Mouse (Mus musculus) heart, adult 2 months (tissue): ENCODE data around the gene Rpl18a. TPM values are rescaled to one million over a fixed set of nuclear protein-coding genes. Genes with fewer than 3 reads are reported as not detected.

Source experiments
- DNase-seq, 2 experiments: peaks; one replicate each; pipeline ENCODE4 v3.0.0; 2021
- H3K27ac ChIP-seq: fragments of 200-600 bp; 2 replicates; pipeline ENCODE4 v1.8.1; 2022
- H3K27me3 ChIP-seq: fragments of 200-500 bp; 2 replicates; pipeline ENCODE4 v1.6.1; 2012; ENCODE audit warnings: mild to moderate bottlenecking, low read length, inconsistent platforms, mixed read lengths; ENCODE audit not compliant: control insufficient read depth, insufficient read depth
- H3K36me3 ChIP-seq: fragments of 200-500 bp; 2 replicates; pipeline ENCODE4 v1.6.1; 2012; ENCODE audit warnings: low read length, inconsistent platforms; ENCODE audit not compliant: control insufficient read depth, insufficient read depth
- H3K4me1 ChIP-seq: fragments of 200-500 bp; 2 replicates; pipeline ENCODE4 v1.6.1; 2011; ENCODE audit warnings: low read length; ENCODE audit not compliant: control insufficient read depth, insufficient read depth
- H3K4me3 ChIP-seq: fragments of 200-600 bp; 2 replicates; pipeline ENCODE4 v1.8.1; 2022
- H3K79me2 ChIP-seq: fragments of 200-500 bp; replicated peaks from 2 replicates; pipeline ENCODE4 v1.6.1; 2012; ENCODE audit warnings: mild to moderate bottlenecking, inconsistent platforms, low read length, moderate library complexity, mixed read lengths; ENCODE audit not compliant: control insufficient read depth, insufficient read depth
- H3K9ac ChIP-seq: fragments of 200-500 bp; 2 replicates; pipeline ENCODE4 v1.6.1; 2012; ENCODE audit warnings: low read depth, mild to moderate bottlenecking, control low read depth, inconsistent platforms, low read length, mixed read lengths
- CTCF ChIP-seq: fragments of 200-600 bp; IDR thresholded peaks from 2 replicates; pipeline ENCODE4 v1.8.1; 2022; ENCODE audit warnings: antibody characterized with exemption, mild to moderate bottlenecking, moderate library complexity
- EP300 ChIP-seq: fragments of 200-500 bp; IDR thresholded peaks from 2 replicates; pipeline ENCODE4 v1.6.1; 2011; ENCODE audit warnings: low read depth, low read length, control low read depth; ENCODE audit not compliant: insufficient read depth
- POLR2A ChIP-seq: fragments of 200-500 bp; IDR thresholded peaks from 2 replicates; pipeline ENCODE4 v1.6.1; 2011; ENCODE audit warnings: mild to moderate bottlenecking, low read depth, low read length, control low read depth; ENCODE audit not compliant: insufficient read depth
- WGBS: fragments of 180-500 bp; shearing (Covaris S2); methylation state at CpG from one replicate; pipeline ENCODE4 v1.1.7; 2018; 5-methylcytosine and 5-hydroxymethylcytosine counted together
- intact Hi-C: fragments of 180-260 bp; cut with DNase I; formaldehyde crosslinking; loops from one replicate; pipeline ENCODE4 v1.15.1; 2025
- polyA plus RNA-seq: library from polyadenylated mRNA; depleted of rRNA; stranded (reverse); fragments of >200 nt; gene quantifications from 2 replicates; pipeline ENCODE4 v1.2.3, GENCODE M21; 2012
- total RNA-seq, 2 experiments: library from RNA; stranded (reverse); gene quantifications; 2 replicates each; pipeline ENCODE4 v1.2.3; 2021

Gene Rpl18a
- total and polyA plus RNA-seq, 3 experiments: 909 to 2,387 (median 1,075) TPM

DNA sequence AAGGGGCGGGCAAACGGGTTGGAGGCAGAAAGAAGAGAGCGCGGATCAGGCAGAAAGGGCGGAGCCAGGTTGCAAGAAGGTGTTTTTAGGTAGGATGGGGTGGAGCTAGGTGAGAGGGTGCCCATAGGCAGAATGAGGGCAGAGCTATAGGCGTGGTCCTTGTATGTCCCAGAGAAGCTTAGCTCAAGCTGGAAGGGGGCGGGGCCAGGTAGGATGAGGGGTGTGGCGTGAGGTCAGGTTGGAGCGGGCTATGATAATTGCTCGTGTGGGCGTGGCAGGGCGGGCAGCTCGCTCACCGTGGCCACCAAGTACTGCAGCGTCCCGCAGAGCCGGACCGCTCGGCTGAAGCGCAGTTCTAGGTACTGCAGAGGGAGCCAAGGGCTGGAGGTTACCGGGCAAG, 5.9 kb downstream of the Rpl18a start:
- no peak overlapping the region for H3K27ac ChIP-seq
- DNase-seq: no peak
- peaks cover 2% of the 10 kb centered on the region for H3K4me1 ChIP-seq
- TF ChIP-seq CTCF: no peak
- no peak for TF ChIP-seq EP300
- no peak for TF ChIP-seq POLR2A
- H3K36me3 ChIP-seq: peaks cover 1% of the 10 kb centered on the region; the same call in 1 of the 2 replicates
- no peak overlapping the region for H3K4me3 ChIP-seq
- peaks cover 2% of the 10 kb centered on the region; the same call in 1 of the 2 replicates for H3K79me2 ChIP-seq
- 23% methylated on average over 21 of the region's 21 CpGs for WGBS
- H3K27me3 ChIP-seq: peaks cover 11% of the 10 kb centered on the region
- no peak overlapping the region for H3K9ac ChIP-seq
- intact Hi-C loops: no loop called here

GRCm38 (mm10) chr8:70890656-70891055, 6.6 kb downstream of the Rpl18a start:
- intact Hi-C loops: no loop called here
- Histone ChIP-seq H3K4me3 (no peak overlapping the region), H3K36me3 (no peaks in the 10 kb centered on the region), H3K9ac (no peak overlapping the region), H3K27ac (no peak overlapping the region), H3K79me2 (no peaks in the 10 kb centered on the region), H3K4me1 (no peaks in the 10 kb centered on the region), H3K27me3 (peaks cover 11% of the 10 kb centered on the region)
- 95% methylated on average over 5 of the region's 5 CpGs for WGBS
- no peak for DNase-seq
- no peak for TF ChIP-seq EP300
- no peak for TF ChIP-seq CTCF
- TF ChIP-seq POLR2A: no peak

DNA sequence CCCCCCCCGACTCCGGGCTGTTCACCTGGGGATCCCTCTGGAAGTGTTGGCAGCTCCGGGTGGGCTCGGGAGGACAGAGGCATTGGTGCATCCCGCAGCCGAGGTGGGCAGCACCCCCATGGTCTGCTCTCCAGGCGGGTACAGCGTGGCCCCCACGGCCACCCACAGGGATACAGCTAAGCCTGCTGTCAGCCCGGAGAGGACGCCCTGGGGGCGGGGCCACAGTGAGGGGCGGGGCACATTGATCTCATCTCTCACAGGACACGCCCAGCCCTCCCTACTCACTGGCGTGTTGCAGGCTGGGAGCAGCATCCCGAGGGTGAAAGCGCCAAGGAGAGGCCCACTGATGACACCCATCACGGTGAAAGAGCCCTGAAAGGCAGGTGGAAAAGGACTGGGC, 9.5 kb downstream of the Rpl18a start:
- Histone ChIP-seq H3K27me3 (peaks cover 10% of the 10 kb centered on the region), H3K36me3 (no peaks in the 10 kb centered on the region), H3K4me1 (no peaks in the 10 kb centered on the region), H3K79me2 (no peaks in the 10 kb centered on the region), H3K9ac (no peak overlapping the region), H3K4me3 (no peak overlapping the region), H3K27ac (no peak overlapping the region)
- TF ChIP-seq CTCF (no peak), POLR2A (no peak), EP300 (no peak)
- 11% methylated on average over 18 of the region's 18 CpGs for WGBS
- no peak for DNase-seq
- intact Hi-C loops: no loop called here

DNA sequence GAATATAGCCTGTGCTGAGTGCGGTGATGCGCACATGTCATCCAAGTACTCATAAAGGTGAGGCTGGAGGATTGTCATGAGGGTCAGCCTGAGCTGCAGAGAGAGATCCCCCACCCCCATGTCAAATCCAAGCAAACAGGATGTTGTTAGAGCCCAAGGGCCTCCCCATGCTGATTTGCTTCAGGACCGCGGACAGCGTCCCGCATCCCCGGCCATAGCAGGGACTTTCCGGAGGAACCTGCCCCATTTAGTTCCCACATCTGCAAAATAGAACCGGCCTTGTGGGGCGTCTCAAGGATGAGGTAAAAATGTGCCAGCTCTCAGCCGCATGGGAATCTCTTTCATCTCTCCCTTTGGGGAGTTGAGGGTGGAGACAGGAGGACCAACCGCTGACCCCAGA, 11.6 kb downstream of the Rpl18a start:
- TF ChIP-seq EP300 (no peak), CTCF (no peak), POLR2A (no peak)
- Histone ChIP-seq H3K9ac (no peak overlapping the region), H3K27ac (no peak overlapping the region), H3K79me2 (no peaks in the 10 kb centered on the region), H3K4me1 (no peaks in the 10 kb centered on the region), H3K27me3 (no peaks in the 10 kb centered on the region), H3K4me3 (no peak overlapping the region), H3K36me3 (no peaks in the 10 kb centered on the region)
- intact Hi-C loops: no loop called here
- WGBS: 14% methylated on average over 12 of the region's 12 CpGs
- DNase-seq: no peak

GRCm38 (mm10) chr8:70884683-70885082, 12.5 kb downstream of the Rpl18a start:
- no peak overlapping the region for H3K9ac ChIP-seq
- peaks cover 4% of the 10 kb centered on the region for H3K4me1 ChIP-seq
- DNase-seq: no peak
- no peak overlapping the region for H3K4me3 ChIP-seq
- H3K79me2 ChIP-seq: no peaks in the 10 kb centered on the region
- no peaks in the 10 kb centered on the region for H3K27me3 ChIP-seq
- H3K27ac ChIP-seq: no peak overlapping the region
- intact Hi-C loops: no loop called here
- WGBS: 63% methylated on average over 10 of the region's 10 CpGs
- TF ChIP-seq EP300: no peak
- TF ChIP-seq CTCF: no peak
- TF ChIP-seq POLR2A: no peak
- H3K36me3 ChIP-seq: no peaks in the 10 kb centered on the region

DNA sequence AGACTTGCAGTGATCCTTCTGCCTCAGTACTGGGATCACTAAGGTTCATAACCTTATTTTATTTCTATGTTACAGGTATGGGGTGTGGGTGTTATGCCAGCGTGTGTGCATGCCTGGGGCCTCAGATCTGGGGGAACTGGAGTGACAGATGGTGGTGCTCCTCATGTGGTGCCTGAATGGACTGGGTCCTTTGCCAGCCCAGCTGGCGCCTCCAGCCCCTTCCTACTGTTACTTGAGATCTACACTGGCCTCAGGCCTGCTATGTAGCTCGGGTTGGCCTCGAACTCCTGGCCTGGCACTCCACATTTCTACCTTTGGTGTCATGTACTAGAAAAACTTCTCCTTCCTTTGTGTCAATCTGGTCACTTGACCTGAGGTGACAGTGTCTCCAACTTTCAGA, 13.0 kb downstream of the Rpl18a start:
- Histone ChIP-seq H3K36me3 (no peaks in the 10 kb centered on the region), H3K4me3 (no peak overlapping the region), H3K9ac (no peak overlapping the region), H3K4me1 (peaks cover 4% of the 10 kb centered on the region), H3K79me2 (no peaks in the 10 kb centered on the region), H3K27me3 (no peaks in the 10 kb centered on the region), H3K27ac (no peak overlapping the region)
- intact Hi-C loops: no loop called here
- TF ChIP-seq EP300 (no peak), POLR2A (no peak), CTCF (no peak)
- DNase-seq: no peak
- 71% methylated on average over 4 of the region's 4 CpGs for WGBS
